Mouse (Mus musculus): ENCODE data around the gene Rps6.

The Rps6 gene

GRCm38 (mm10) chr4:86857113-86858069, at the start of gene Rps6:
Gene Rps6 (minus strand): TSS chr4:86857412.
- peak; percentile 92 for DNase-seq (ENCODE audit: low spot score)

GRCm38 (mm10) chr4:86905869-86906268, 48.7 kb upstream of the Rps6 start:
- DNase-seq (ENCODE audit: low spot score), result no peak

GRCm38 (mm10) chr4:86904969-86905368, 47.8 kb upstream of the Rps6 start:
- DNase-seq (ENCODE audit: low spot score), result no peak

- DNase-seq (ENCODE audit: low spot score), result no peak
Observed at GRCm38 (mm10) chr4:86902351-86902750, 45.1 kb upstream of the Rps6 start.

- DNase-seq (ENCODE audit: low spot score), result no peak
Observed at GRCm38 (mm10) chr4:86898791-86899474, 41.7 kb upstream of the Rps6 start.

- DNase-seq (ENCODE audit: low spot score), result no peak
Observed at GRCm38 (mm10) chr4:86897411-86897810, 40.2 kb upstream of the Rps6 start.

- no peak for DNase-seq (ENCODE audit: low spot score)
Observed at GRCm38 (mm10) chr4:86887879-86888278, 30.7 kb upstream of the Rps6 start.

- no peak for DNase-seq (ENCODE audit: low spot score)
Observed at GRCm38 (mm10) chr4:86886160-86886878, 29.1 kb upstream of the Rps6 start.

GRCm38 (mm10) chr4:86885790-86886159, 28.6 kb upstream of the Rps6 start:
- DNase-seq (ENCODE audit: low spot score), result no peak

- no peak for DNase-seq (ENCODE audit: low spot score)
Observed at GRCm38 (mm10) chr4:86884945-86885344, 27.7 kb upstream of the Rps6 start.

GRCm38 (mm10) chr4:86882413-86882812, 25.2 kb upstream of the Rps6 start:
- DNase-seq (ENCODE audit: low spot score), result no peak

GRCm38 (mm10) chr4:86881178-86881577, 24.0 kb upstream of the Rps6 start:
- DNase-seq (ENCODE audit: low spot score), result no peak

- DNase-seq (ENCODE audit: low spot score), result no peak
Observed at GRCm38 (mm10) chr4:86879477-86879876, 22.3 kb upstream of the Rps6 start.

GRCm38 (mm10) chr4:86874146-86874847, 17.1 kb upstream of the Rps6 start, which contains the start of gene Acer2:
Gene Acer2 (plus strand): TSS chr4:86874396.
- peak; percentile 77 for DNase-seq (ENCODE audit: low spot score)

- no peak for DNase-seq (ENCODE audit: low spot score)
Observed at GRCm38 (mm10) chr4:86873072-86873471, 15.9 kb upstream of the Rps6 start.

- DNase-seq (ENCODE audit: low spot score), result no peak
Observed at GRCm38 (mm10) chr4:86871988-86872387, 14.8 kb upstream of the Rps6 start.

GRCm38 (mm10) chr4:86864087-86864486, 6.9 kb upstream of the Rps6 start:
- DNase-seq (ENCODE audit: low spot score), result no peak

GRCm38 (mm10) chr4:86858070-86858440, 843 bp upstream of the Rps6 start:
- no peak for DNase-seq (ENCODE audit: low spot score)

- DNase-seq (ENCODE audit: low spot score), result no peak
Observed at GRCm38 (mm10) chr4:86856304-86857112, 704 bp downstream of the Rps6 start.

GRCm38 (mm10) chr4:86852813-86853590, 4.2 kb downstream of the Rps6 start:
- no peak for DNase-seq (ENCODE audit: low spot score)
